Mouse (Mus musculus): ENCODE measurements around the gene Arhgef15. TPM values are rescaled to one million over a fixed set of nuclear protein-coding genes. Genes with fewer than 3 reads are reported as not detected.

The Arhgef15 gene
- polyA plus RNA-seq, 1 experiment from 2014 or later, result 4.2 TPM

DNA sequence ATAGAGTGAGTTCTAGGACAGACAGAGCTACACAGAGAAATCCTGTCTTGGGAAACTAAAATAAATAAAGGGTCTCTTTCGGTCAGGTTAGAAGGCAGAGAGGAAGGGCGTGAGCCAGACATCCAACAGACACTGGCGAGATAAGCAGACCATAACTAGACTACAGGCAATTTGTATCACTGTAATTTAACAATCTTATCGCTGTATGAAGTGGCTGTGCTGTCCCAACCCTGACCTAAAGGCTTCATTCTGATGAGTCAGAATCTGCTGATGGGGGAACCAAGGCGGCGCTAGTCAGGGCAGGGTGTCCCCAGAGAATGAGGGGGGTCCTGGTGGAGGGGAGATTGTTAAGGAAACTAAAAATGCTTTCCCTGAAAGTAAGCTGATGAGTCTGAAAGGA is 58.5 kb downstream of the Arhgef15 start:
- no peak for ATAC-seq (ENCODE audit: low FRiP score)
- H3K27me3 ChIP-seq (ENCODE audit: control insufficient read depth, insufficient read depth, low read length), result no peaks in the 10 kb centered on the region
- 94% methylated on average over 6 of the region's 6 CpGs for WGBS

DNA sequence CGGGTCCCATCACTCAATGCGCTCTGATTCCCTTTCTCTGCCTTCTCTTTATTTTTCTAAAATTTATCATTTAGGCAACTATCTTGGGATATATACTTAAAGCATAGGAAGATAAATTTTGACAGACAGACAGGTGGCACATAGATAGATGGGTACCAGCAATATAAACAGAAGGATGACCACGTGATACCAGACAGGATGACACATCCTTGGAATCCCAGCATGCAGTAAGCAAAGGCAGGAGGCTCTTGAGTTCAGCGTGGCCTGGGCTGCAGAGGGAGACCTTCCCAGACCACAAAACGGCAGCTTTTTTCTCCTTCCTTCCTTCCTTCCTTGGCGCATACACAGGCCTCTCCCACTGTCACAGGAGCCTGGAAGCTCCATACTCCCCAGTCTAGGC is 59.4 kb downstream of the Arhgef15 start:
- WGBS, result 76% methylated on average over 6 of the region's 6 CpGs
- Histone ChIP-seq H3K9me3 (ENCODE audit: control insufficient read depth, low read length) (no peaks in the 10 kb centered on the region), H3K27ac (ENCODE audit: low read depth, low read length) (no peak overlapping the region), H3K4me1 (ENCODE audit: control insufficient read depth, insufficient read depth, low read length) (peaks cover 6% of the 10 kb centered on the region), H3K9ac (ENCODE audit: low read length) (no peak overlapping the region), H3K36me3 (ENCODE audit: control insufficient read depth, insufficient read depth, low read length) (no peaks in the 10 kb centered on the region), H3K4me3 (ENCODE audit: low read depth, low read length) (no peak overlapping the region), H3K27me3 (ENCODE audit: control insufficient read depth, insufficient read depth, low read length) (no peaks in the 10 kb centered on the region), H3K4me2 (no peak overlapping the region)
- ATAC-seq (ENCODE audit: low FRiP score) (no peak), DNase-seq (ENCODE audit: low spot score, missing footprints) (no peak)

More for the DNA sequence above, 58.5 kb downstream of the Arhgef15 start:
- H3K27ac ChIP-seq (ENCODE audit: low read depth, low read length), result no peak overlapping the region
- no peaks in the 10 kb centered on the region for H3K9me3 ChIP-seq (ENCODE audit: control insufficient read depth, low read length)
- H3K9ac ChIP-seq (ENCODE audit: low read length), result no peak overlapping the region
- H3K4me2 ChIP-seq, result no peak overlapping the region
- no peak overlapping the region for H3K4me3 ChIP-seq (ENCODE audit: low read depth, low read length)
- DNase-seq (ENCODE audit: low spot score, missing footprints), result peak; percentile 33
- H3K36me3 ChIP-seq (ENCODE audit: control insufficient read depth, insufficient read depth, low read length), result peaks cover 9% of the 10 kb centered on the region
- peaks cover 8% of the 10 kb centered on the region for H3K4me1 ChIP-seq (ENCODE audit: control insufficient read depth, insufficient read depth, low read length)

DNA sequence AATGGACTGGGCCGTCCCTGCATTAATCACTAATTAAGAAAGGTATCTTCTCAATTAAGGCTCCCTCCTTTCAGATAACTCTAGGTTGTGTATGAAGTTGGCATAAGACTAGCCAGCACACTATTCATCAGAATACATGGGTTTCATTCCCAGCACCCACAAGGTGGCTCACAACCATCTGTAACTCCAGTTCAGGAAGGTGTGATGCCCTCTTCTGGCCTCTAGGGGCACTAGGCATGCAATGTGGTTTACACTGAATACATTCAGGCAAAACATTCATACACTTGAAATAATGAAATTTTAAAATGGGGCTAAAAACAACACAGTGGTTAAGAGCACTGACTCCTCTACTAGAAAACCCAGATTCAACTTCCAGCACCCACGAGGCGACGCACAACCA is 60.2 kb downstream of the Arhgef15 start:
- Histone ChIP-seq H3K9me3 (ENCODE audit: control insufficient read depth, low read length) (no peaks in the 10 kb centered on the region), H3K36me3 (ENCODE audit: control insufficient read depth, insufficient read depth, low read length) (no peaks in the 10 kb centered on the region), H3K4me1 (ENCODE audit: control insufficient read depth, insufficient read depth, low read length) (no peaks in the 10 kb centered on the region), H3K9ac (ENCODE audit: low read length) (no peak overlapping the region), H3K4me3 (ENCODE audit: low read depth, low read length) (no peak overlapping the region), H3K4me2 (no peak overlapping the region), H3K27me3 (ENCODE audit: control insufficient read depth, insufficient read depth, low read length) (no peaks in the 10 kb centered on the region), H3K27ac (ENCODE audit: low read depth, low read length) (no peak overlapping the region)
- DNase-seq (ENCODE audit: low spot score, missing footprints) (peak; percentile 86), ATAC-seq (ENCODE audit: low FRiP score) (no peak)
- WGBS, result 53% methylated on average over 4 of the region's 4 CpGs

DNA sequence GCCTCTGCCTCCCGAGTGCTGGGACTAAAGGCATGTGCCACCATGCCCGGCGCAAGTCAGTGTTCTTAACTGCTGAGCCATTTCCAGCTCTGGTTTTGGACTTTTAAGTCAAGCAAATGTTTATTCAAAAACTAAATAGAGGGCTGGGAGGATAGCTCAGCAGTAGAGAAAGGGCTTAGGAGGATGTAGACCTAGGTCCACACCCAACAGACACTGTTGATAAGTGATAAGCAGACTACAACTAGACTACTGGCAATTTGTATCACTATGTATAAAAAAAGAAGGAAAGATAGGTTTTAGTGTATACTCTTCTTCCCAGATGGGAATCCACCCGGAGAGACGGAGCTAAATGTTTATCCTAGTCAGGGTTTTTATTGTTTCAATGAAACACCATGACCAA is 61.0 kb downstream of the Arhgef15 start:
- no peaks in the 10 kb centered on the region for H3K9me3 ChIP-seq (ENCODE audit: control insufficient read depth, low read length)
- DNase-seq (ENCODE audit: low spot score, missing footprints), result peak; percentile 67
- H3K4me2 ChIP-seq, result no peak overlapping the region
- no peaks in the 10 kb centered on the region for H3K4me1 ChIP-seq (ENCODE audit: control insufficient read depth, insufficient read depth, low read length)
- WGBS, result 98% methylated on average over 5 of the region's 5 CpGs
- no peak overlapping the region for H3K9ac ChIP-seq (ENCODE audit: low read length)
- H3K4me3 ChIP-seq (ENCODE audit: low read depth, low read length), result no peak overlapping the region
- no peak overlapping the region for H3K27ac ChIP-seq (ENCODE audit: low read depth, low read length)
- H3K27me3 ChIP-seq (ENCODE audit: control insufficient read depth, insufficient read depth, low read length), result no peaks in the 10 kb centered on the region
- H3K36me3 ChIP-seq (ENCODE audit: control insufficient read depth, insufficient read depth, low read length), result no peaks in the 10 kb centered on the region
- no peak for ATAC-seq (ENCODE audit: low FRiP score)

DNA sequence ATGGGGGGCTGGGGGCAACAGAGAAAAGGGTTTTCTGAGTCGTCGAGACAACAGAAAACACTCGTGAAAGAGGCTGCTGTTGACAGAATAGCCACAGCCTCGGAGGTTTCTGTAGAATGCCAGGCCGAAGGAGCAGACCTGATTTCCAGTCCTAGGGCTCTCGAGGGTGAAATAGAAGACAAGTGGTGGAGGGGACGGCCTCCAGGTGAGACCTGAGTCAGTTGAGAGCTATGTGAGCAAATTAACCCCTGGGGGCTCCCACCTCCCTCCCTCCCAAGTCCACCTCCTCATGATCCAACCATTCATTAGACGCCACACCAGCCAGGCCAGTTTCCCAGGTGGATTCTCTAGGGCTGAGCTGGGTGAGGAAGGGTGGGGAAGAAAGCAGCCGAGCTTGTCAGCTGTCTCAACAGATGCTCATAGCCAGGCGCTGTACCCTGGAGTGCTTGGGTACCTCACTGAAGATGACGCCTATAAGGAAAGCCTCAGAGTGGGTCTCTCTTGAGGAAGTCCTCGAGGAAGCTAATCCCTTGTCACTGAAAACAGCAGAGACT is 63.3 kb downstream of the Arhgef15 start:
- Histone ChIP-seq H3K9ac (ENCODE audit: low read length) (no peak overlapping the region), H3K4me1 (ENCODE audit: control insufficient read depth, insufficient read depth, low read length) (no peaks in the 10 kb centered on the region), H3K36me3 (ENCODE audit: control insufficient read depth, insufficient read depth, low read length) (no peaks in the 10 kb centered on the region), H3K27me3 (ENCODE audit: control insufficient read depth, insufficient read depth, low read length) (no peaks in the 10 kb centered on the region), H3K4me3 (ENCODE audit: low read depth, low read length) (no peak overlapping the region), H3K27ac (ENCODE audit: low read depth, low read length) (no peak overlapping the region), H3K9me3 (ENCODE audit: control insufficient read depth, low read length) (no peaks in the 10 kb centered on the region), H3K4me2 (no peak overlapping the region)
- DNase-seq (ENCODE audit: low spot score, missing footprints) (peak; percentile 33), ATAC-seq (ENCODE audit: low FRiP score) (no peak)
- 75% methylated on average over 12 of the region's 12 CpGs for WGBS

Small RNAs within 50 kb of the gene (microRNA-seq; reads per million reads assigned to microRNA genes)
- gene Mir3062, result 21.8 reads per million, percentile 38 among the genes with 10 or more reads in this experiment

Other genes starting within 250 kb of the Arhgef15 start
- gene Ndel1, start 85.6 kb downstream of the Arhgef15 start, polyA plus RNA-seq (2014; fragmentation: Nextera tagmentation; extraction: Ambion mirVana), result 47.6 and 49.6 TPM in 2 replicates
- gene Rnf222, start 68.9 kb downstream of the Arhgef15 start, polyA plus RNA-seq (2014; fragmentation: Nextera tagmentation; extraction: Ambion mirVana), result 0.04 and 0.07 TPM in 2 replicates
- 841 and 881 TPM in 2 replicates for gene Rpl26, start 55.9 kb downstream of the Arhgef15 start, polyA plus RNA-seq (2014; fragmentation: Nextera tagmentation; extraction: Ambion mirVana)
- not detected in 2 replicates for gene Odf4, start 30.4 kb downstream of the Arhgef15 start, polyA plus RNA-seq (2014; fragmentation: Nextera tagmentation; extraction: Ambion mirVana)
- 1.1 and 1.2 TPM in 2 replicates for gene Slc25a35, start 10.7 kb upstream of the Arhgef15 start, polyA plus RNA-seq (2014; fragmentation: Nextera tagmentation; extraction: Ambion mirVana)
- gene Rangrf, start 17.7 kb upstream of the Arhgef15 start, polyA plus RNA-seq (2014; fragmentation: Nextera tagmentation; extraction: Ambion mirVana), result 54.5 and 55.3 TPM in 2 replicates
- 31.2 and 33.0 TPM in 2 replicates for gene Pfas, start 51.0 kb upstream of the Arhgef15 start, polyA plus RNA-seq (2014; fragmentation: Nextera tagmentation; extraction: Ambion mirVana)
- 54.6 and 54.8 TPM in 2 replicates for gene Ctc1, start 58.4 kb upstream of the Arhgef15 start, polyA plus RNA-seq (2014; fragmentation: Nextera tagmentation; extraction: Ambion mirVana)
- 169 and 171 TPM in 2 replicates for gene Aurkb, start 88.2 kb upstream of the Arhgef15 start, polyA plus RNA-seq (2014; fragmentation: Nextera tagmentation; extraction: Ambion mirVana)
- 8.8 and 9.8 TPM in 2 replicates for gene Borcs6, start 102.2 kb upstream of the Arhgef15 start, polyA plus RNA-seq (2014; fragmentation: Nextera tagmentation; extraction: Ambion mirVana)
- gene Tmem107, start 113.3 kb upstream of the Arhgef15 start, polyA plus RNA-seq (2014; fragmentation: Nextera tagmentation; extraction: Ambion mirVana), result 53.5 and 57.7 TPM in 2 replicates
- gene Vamp2, start 131.0 kb upstream of the Arhgef15 start, polyA plus RNA-seq (2014; fragmentation: Nextera tagmentation; extraction: Ambion mirVana), result 72.4 and 73.5 TPM in 2 replicates
- 6.0 and 7.3 TPM in 2 replicates for gene Per1, start 137.7 kb upstream of the Arhgef15 start, polyA plus RNA-seq (2014; fragmentation: Nextera tagmentation; extraction: Ambion mirVana)
- gene Hes7, start 162.9 kb upstream of the Arhgef15 start, polyA plus RNA-seq (2014; fragmentation: Nextera tagmentation; extraction: Ambion mirVana), result 0.17 and 0.33 TPM in 2 replicates
- 0.11 TPM in 1 of 2 replicates, not detected in the other for gene 9130213A22Rik, start 165.1 kb upstream of the Arhgef15 start, polyA plus RNA-seq (2014; fragmentation: Nextera tagmentation; extraction: Ambion mirVana)
- 0.15 and 0.74 TPM in 2 replicates for gene Aloxe3, start 168.4 kb upstream of the Arhgef15 start, polyA plus RNA-seq (2014; fragmentation: Nextera tagmentation; extraction: Ambion mirVana)
- not detected in 2 replicates for gene Alox12b, start 199.5 kb upstream of the Arhgef15 start, polyA plus RNA-seq (2014; fragmentation: Nextera tagmentation; extraction: Ambion mirVana)
- 0.11 TPM in 1 of 2 replicates, not detected in the other for gene Alox8, start 240.4 kb upstream of the Arhgef15 start, polyA plus RNA-seq (2014; fragmentation: Nextera tagmentation; extraction: Ambion mirVana)